Mouse (Mus musculus) natural killer cell, adult 2 months (primary cell): ENCODE results near the gene Faap100.

ENCODE experiments used
- DNase-seq, 2 experiments: peaks; one replicate each; pipeline ENCODE4 v3.0.0; 2022; ENCODE audit warnings: low spot score in 2 of 2

Faap100 gene

DNA sequence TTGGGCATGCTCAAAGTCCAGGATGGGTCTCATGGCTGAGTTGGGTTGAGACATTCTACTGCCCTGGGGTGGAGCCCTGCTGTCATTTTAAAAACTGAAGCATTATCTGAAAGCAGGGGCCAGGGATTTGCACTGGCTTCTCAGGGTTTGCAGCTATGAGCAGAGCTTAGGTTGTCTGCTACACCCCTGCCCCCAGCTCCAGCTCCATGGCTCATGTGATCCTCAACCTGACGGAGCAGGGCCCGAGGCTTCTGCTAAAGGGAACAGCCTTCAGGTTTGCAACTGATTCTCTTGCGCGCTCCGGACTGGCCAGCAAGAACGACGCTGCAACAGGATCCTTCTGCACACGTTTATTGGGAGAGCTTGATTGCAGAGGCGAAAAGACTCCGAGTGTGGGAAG, 58.4 kb downstream of the Faap100 start:
- DNase-seq: no peak

DNA sequence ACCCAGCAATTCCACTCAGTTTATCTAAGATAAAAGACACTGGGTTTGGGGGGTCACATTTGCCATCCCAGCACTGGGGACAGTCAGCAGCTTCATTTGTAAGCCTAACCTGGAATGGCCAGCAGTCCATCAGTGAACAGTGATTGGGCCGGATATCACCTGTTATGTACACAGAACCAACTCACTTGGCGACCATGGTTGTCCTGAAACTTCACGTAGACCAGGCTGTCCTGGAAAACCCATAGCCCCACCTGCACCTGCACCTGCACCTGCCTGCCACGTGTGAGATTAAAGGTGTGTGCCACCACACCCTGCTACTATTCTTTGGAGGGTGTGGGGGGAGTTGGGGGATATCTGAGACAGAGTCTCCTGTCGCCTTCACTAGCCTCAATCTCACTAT, 59.3 kb downstream of the Faap100 start:
- no peak for DNase-seq
